Mouse (Mus musculus) small intestine, adult 2 months (tissue): ENCODE data around the gene Clcf1.

Experiments
- CTCF ChIP-seq: fragments of 200-500 bp; IDR thresholded peaks from 2 replicates; pipeline ENCODE4 v1.5.1; 2012; ENCODE audit warnings: low read depth, mild to moderate bottlenecking, control low read depth, inconsistent platforms, low read length, moderate library complexity, mixed read lengths; ENCODE audit not compliant: insufficient replicate concordance, insufficient read length; ENCODE audit errors: extremely low read depth
- POLR2A ChIP-seq: fragments of 200-500 bp; IDR thresholded peaks from 2 replicates; pipeline ENCODE4 v1.6.1; 2012; ENCODE audit warnings: low read depth, mild to moderate bottlenecking, control low read depth, inconsistent platforms, low read length, moderate library complexity

DNA sequence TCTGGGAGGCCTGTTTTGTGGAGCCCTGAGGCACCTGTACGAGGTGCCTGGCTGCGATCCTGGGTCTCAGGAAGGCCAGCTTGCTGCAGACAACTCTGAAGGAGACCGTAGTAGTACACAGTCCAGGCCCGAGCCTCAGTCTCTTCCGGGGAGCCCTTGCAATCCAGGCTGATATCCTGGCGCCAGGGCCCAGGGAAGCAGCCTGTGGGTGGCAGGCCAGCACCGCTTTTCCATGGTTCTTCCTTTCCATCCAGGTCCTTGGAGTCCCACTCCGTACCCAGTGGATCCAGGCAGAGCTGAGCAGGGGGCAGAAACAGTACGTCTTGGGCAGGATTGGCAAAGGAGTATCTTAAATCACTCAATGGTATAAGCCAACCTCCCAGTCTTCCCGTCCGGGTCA is 41.1 kb upstream of the Clcf1 start:
- TF ChIP-seq CTCF (no peak), POLR2A (no peak)
